Mouse (Mus musculus): ENCODE data around the gene Actn3. TPM values are rescaled to one million over a fixed set of nuclear protein-coding genes. Genes with fewer than 3 reads are reported as not detected.

Actn3 gene
- polyA plus RNA-seq (2014; fragmentation: Illumina TruSeq; extraction: RNeasy Lipid Tissue Mini Kit (QIAGEN cat#74804); ENCODE audit: low read depth, low replicate concordance), result not detected

DNA sequence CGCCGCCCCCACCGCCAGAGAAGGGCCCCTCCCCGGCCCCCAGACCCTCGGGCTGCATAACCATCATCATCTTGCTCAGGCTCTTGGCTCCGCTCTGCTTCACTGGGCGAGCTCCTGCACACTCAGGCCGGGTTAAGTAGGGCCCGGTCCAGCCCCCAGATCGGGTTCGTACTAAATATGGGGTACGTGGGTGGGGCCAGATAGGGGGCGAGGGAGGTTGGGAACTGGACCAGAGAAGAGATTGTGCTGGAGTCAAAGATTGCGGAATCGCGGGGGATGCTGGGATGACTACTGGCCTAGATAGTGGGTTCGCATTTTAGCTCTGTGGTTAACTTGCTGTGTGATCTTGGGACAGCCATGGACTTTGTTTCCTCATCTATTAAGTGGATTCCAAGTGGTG lies at the start of gene Actn3:
Gene Actn3, minus strand, starts transcription at position 125 of the 400 bp plus-strand sequence.

DNA sequence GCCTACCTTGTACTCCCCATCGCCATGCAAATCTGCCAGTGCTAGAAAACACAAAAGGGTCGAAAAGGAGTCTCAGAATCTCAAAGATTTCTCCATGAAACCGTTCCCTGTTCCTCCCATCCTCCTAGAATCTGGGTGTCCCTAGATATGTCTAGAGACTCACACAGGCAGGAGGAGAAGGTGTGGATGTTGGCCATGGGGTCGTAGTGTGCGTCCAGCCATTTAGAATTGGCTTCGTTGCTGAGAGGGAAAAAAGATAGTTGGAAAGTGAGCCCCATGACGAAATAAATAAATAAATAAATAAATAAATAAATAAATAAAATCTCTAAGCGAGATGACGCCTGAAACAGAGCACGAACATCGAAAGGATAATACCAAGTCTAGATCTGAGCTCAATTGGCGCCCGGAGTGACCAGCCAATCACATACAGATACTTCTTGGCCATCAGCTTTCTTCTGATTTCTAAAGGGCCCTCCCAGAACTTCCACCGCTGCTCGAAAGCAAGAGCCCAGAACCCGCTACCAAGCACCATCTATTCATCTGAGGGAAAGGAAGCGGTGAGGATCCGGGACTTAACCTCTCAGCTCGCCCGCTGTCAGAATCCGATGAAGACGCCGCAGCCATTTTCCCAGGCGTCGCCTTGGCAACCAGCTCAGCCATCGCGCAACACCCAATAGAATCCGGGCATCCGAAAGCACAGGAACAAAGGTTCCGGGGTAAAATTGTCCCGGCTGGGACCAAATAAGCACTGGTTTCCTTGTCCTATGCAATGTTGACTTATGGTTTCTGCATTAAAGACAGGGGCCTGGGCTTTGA lies 28.5 kb upstream of the Actn3 start, which contains the start of gene Bbs1:
Gene Bbs1, minus strand, starts transcription at position 650 of the 816 bp plus-strand sequence.

DNA sequence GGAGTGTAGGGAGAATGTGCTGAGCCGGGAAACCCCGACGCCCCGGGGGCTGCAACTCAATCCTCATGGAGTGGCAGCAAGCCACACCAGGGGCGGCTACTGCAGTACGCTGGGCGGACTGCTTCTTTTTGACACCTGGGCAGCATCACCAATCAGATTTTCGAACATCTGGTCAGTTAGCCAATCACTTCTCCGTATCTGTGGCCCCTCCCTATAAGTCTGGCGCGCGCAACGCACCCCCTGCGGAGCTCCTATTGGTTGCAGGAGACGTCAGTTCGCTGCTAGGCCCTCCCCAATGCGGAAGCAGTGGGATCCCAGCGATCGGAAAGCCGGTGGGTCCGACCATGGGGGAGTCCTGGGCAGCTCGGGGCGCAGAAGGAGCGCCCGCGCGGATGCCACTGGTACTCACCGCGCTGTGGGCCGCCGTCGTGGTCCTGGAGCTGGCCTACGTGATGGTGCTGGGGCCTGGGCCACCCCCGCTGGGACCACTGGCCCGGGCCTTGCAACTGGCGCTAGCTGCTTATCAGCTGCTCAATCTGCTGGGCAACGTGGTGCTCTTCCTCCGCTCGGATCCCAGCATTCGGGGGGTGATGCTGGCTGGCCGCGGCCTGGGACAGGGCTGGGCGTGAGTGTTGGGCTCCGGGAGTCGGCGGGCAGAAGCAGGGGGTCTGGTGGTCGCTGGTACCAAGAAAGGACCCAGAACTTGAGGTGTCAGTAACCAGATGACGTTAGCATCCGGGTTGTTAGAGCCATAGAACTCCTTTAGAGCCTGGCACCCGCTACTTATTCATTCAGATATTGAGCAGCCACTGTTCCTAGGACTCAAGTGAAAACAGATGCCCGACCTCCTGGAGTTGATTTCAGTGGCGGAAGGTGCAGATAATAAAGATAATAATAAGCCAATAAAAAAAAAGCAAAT lies 955 bp upstream of the Actn3 start, which contains the start of gene Zdhhc24:
Gene Zdhhc24, plus strand, starts transcription at position 264 of the 919 bp plus-strand sequence.

DNA sequence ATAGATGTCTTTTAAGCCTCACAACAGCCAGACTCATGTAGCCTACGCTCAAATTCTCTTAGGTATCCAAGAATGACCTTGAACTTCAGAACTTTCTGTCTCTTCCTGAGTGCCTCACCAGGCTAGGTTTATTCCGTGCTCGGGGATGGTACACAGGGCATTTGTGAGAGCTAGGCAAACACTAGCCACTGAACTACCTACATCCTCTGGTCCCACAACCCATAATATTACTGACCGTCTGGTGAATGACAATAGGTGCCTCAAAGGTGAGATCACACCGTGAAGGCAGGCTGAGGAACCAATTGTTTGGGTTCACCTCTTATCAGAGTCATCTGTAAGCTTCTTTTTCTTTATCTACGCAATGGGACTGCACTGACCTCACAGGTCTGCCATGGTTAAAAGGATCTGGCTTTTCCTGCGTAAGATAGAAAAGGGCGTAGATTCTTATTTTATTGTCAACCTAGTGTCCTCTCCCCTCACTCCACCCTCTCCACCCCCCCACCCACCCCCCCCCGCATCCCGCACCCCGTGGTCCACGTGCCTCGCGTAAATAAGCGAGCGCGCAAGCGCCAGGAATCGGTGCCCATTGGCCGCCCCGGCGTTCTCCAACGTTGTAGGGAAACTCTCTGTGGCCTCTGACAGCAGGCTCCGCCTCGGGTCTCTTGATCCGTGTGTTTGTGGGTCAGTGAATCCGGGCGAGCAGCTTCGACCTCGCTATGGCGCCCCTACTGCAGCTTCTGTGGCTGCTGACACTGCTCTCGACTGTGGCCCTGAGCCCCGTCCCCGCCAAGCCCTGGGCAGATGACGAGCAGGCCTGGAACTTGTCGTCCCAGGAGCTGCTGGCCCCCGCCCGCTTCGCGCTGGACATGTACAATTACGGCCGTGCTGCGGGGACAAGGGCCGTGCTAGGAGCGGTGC lies 22.9 kb downstream of the Actn3 start, which contains the start of gene Ctsf:
Gene Ctsf, plus strand, starts transcription at position 579 of the 918 bp plus-strand sequence.

DNA sequence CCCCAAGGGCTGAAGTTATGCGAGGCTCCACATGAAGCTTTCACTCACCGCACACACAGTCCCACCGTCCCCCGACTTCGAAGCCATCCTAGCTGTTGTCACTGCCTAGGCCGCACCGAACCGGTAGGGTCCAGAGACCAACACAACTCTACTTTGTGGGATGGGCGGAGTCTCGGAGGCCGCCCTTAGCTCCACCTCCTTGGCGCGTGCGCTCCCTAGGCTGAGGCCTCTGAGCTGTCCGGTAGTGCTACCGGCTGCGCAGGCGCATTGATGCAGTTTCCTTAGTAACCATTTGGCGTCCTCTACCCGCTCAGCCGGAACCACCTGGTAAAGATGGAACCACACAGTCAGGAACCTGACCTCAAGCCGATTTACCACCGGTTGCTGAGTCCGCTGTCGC lies 38.6 kb downstream of the Actn3 start, which contains the start of the genes Ccs and Ccdc87:
Gene Ccs, minus strand, starts transcription at position 184 of the 400 bp plus-strand sequence.
Gene Ccdc87, plus strand, starts transcription at position 218 of the 400 bp plus-strand sequence.

Other genes starting within 250 kb of the Actn3 start
- gene Gm960, start 179.2 kb downstream of the Actn3 start, polyA plus RNA-seq (2014; fragmentation: Illumina TruSeq; extraction: RNeasy Lipid Tissue Mini Kit (QIAGEN cat#74804); ENCODE audit: low read depth, low replicate concordance), result 0.28 TPM
- gene Sptbn2, start 166.7 kb downstream of the Actn3 start, polyA plus RNA-seq (2014; fragmentation: Illumina TruSeq; extraction: RNeasy Lipid Tissue Mini Kit (QIAGEN cat#74804); ENCODE audit: low read depth, low replicate concordance), result 1.0 TPM
- 14.6 TPM for gene Rbm4b, start 121.4 kb downstream of the Actn3 start, polyA plus RNA-seq (2014; fragmentation: Illumina TruSeq; extraction: RNeasy Lipid Tissue Mini Kit (QIAGEN cat#74804); ENCODE audit: low read depth, low replicate concordance)
- 8.5 TPM for gene Rbm4, start 84.0 kb downstream of the Actn3 start, polyA plus RNA-seq (2014; fragmentation: Illumina TruSeq; extraction: RNeasy Lipid Tissue Mini Kit (QIAGEN cat#74804); ENCODE audit: low read depth, low replicate concordance)
- gene Gm21992, start 66.3 kb downstream of the Actn3 start, polyA plus RNA-seq (2014; fragmentation: Illumina TruSeq; extraction: RNeasy Lipid Tissue Mini Kit (QIAGEN cat#74804); ENCODE audit: low read depth, low replicate concordance), result 15.8 TPM
- gene Rbm14, start 66.3 kb downstream of the Actn3 start, polyA plus RNA-seq (2014; fragmentation: Illumina TruSeq; extraction: RNeasy Lipid Tissue Mini Kit (QIAGEN cat#74804); ENCODE audit: low read depth, low replicate concordance), result 5.0 TPM
- 1.3 TPM for gene Ccs, start 38.6 kb downstream of the Actn3 start, polyA plus RNA-seq (2014; fragmentation: Illumina TruSeq; extraction: RNeasy Lipid Tissue Mini Kit (QIAGEN cat#74804); ENCODE audit: low read depth, low replicate concordance)
- gene Ccdc87, start 38.5 kb downstream of the Actn3 start, polyA plus RNA-seq (2014; fragmentation: Illumina TruSeq; extraction: RNeasy Lipid Tissue Mini Kit (QIAGEN cat#74804); ENCODE audit: low read depth, low replicate concordance), result 0.12 TPM
- gene Ctsf, start 22.8 kb downstream of the Actn3 start, polyA plus RNA-seq (2014; fragmentation: Illumina TruSeq; extraction: RNeasy Lipid Tissue Mini Kit (QIAGEN cat#74804); ENCODE audit: low read depth, low replicate concordance), result 29.8 TPM
- 18.3 TPM for gene Zdhhc24, start 759 bp upstream of the Actn3 start, polyA plus RNA-seq (2014; fragmentation: Illumina TruSeq; extraction: RNeasy Lipid Tissue Mini Kit (QIAGEN cat#74804); ENCODE audit: low read depth, low replicate concordance)
- 6.8 TPM for gene Bbs1, start 28.7 kb upstream of the Actn3 start, polyA plus RNA-seq (2014; fragmentation: Illumina TruSeq; extraction: RNeasy Lipid Tissue Mini Kit (QIAGEN cat#74804); ENCODE audit: low read depth, low replicate concordance)
- gene Dpp3, start 50.4 kb upstream of the Actn3 start, polyA plus RNA-seq (2014; fragmentation: Illumina TruSeq; extraction: RNeasy Lipid Tissue Mini Kit (QIAGEN cat#74804); ENCODE audit: low read depth, low replicate concordance), result 1.1 TPM
- 0.44 TPM for gene Peli3, start 65.2 kb upstream of the Actn3 start, polyA plus RNA-seq (2014; fragmentation: Illumina TruSeq; extraction: RNeasy Lipid Tissue Mini Kit (QIAGEN cat#74804); ENCODE audit: low read depth, low replicate concordance)
- 20.5 TPM for gene Mrpl11, start 84.2 kb upstream of the Actn3 start, polyA plus RNA-seq (2014; fragmentation: Illumina TruSeq; extraction: RNeasy Lipid Tissue Mini Kit (QIAGEN cat#74804); ENCODE audit: low read depth, low replicate concordance)
- gene Npas4, start 112.4 kb upstream of the Actn3 start, polyA plus RNA-seq (2014; fragmentation: Illumina TruSeq; extraction: RNeasy Lipid Tissue Mini Kit (QIAGEN cat#74804); ENCODE audit: low read depth, low replicate concordance), result not detected
- gene Slc29a2, start 146.0 kb upstream of the Actn3 start, polyA plus RNA-seq (2014; fragmentation: Illumina TruSeq; extraction: RNeasy Lipid Tissue Mini Kit (QIAGEN cat#74804); ENCODE audit: low read depth, low replicate concordance), result not detected
- 26.8 TPM for gene B4gat1, start 160.9 kb upstream of the Actn3 start, polyA plus RNA-seq (2014; fragmentation: Illumina TruSeq; extraction: RNeasy Lipid Tissue Mini Kit (QIAGEN cat#74804); ENCODE audit: low read depth, low replicate concordance)
- gene AC124502.3, start 161.0 kb upstream of the Actn3 start, polyA plus RNA-seq (2014; fragmentation: Illumina TruSeq; extraction: RNeasy Lipid Tissue Mini Kit (QIAGEN cat#74804); ENCODE audit: low read depth, low replicate concordance), result 0.85 TPM
- gene Brms1, start 163.4 kb upstream of the Actn3 start, polyA plus RNA-seq (2014; fragmentation: Illumina TruSeq; extraction: RNeasy Lipid Tissue Mini Kit (QIAGEN cat#74804); ENCODE audit: low read depth, low replicate concordance), result not detected
- 0.16 TPM for gene Rin1, start 172.6 kb upstream of the Actn3 start, polyA plus RNA-seq (2014; fragmentation: Illumina TruSeq; extraction: RNeasy Lipid Tissue Mini Kit (QIAGEN cat#74804); ENCODE audit: low read depth, low replicate concordance)
- 0.20 TPM for gene Cd248, start 190.2 kb upstream of the Actn3 start, polyA plus RNA-seq (2014; fragmentation: Illumina TruSeq; extraction: RNeasy Lipid Tissue Mini Kit (QIAGEN cat#74804); ENCODE audit: low read depth, low replicate concordance)
- not detected for gene Tmem151a, start 207.6 kb upstream of the Actn3 start, polyA plus RNA-seq (2014; fragmentation: Illumina TruSeq; extraction: RNeasy Lipid Tissue Mini Kit (QIAGEN cat#74804); ENCODE audit: low read depth, low replicate concordance)
- gene Yif1a, start 210.6 kb upstream of the Actn3 start, polyA plus RNA-seq (2014; fragmentation: Illumina TruSeq; extraction: RNeasy Lipid Tissue Mini Kit (QIAGEN cat#74804); ENCODE audit: low read depth, low replicate concordance), result 28.2 TPM
- not detected for gene Cnih2, start 220.6 kb upstream of the Actn3 start, polyA plus RNA-seq (2014; fragmentation: Illumina TruSeq; extraction: RNeasy Lipid Tissue Mini Kit (QIAGEN cat#74804); ENCODE audit: low read depth, low replicate concordance)
- 2.5 TPM for gene Rab1b, start 229.2 kb upstream of the Actn3 start, polyA plus RNA-seq (2014; fragmentation: Illumina TruSeq; extraction: RNeasy Lipid Tissue Mini Kit (QIAGEN cat#74804); ENCODE audit: low read depth, low replicate concordance)
- 1.9 TPM for gene Klc2, start 240.7 kb upstream of the Actn3 start, polyA plus RNA-seq (2014; fragmentation: Illumina TruSeq; extraction: RNeasy Lipid Tissue Mini Kit (QIAGEN cat#74804); ENCODE audit: low read depth, low replicate concordance)

Measured in kidney, adult 10 weeks (tissue).